Mouse (Mus musculus) spleen, embryonic (tissue): ENCODE data around the gene Cyp2a12.
"Not testable (repeated sequence)": the region's sequence is repeated elsewhere in the genome, so short reads cannot be mapped to it uniquely, and the experiment has no call there.

Experiments
- CTCF ChIA-PET: fragments of 350-600 bp; sonication (Branson Sonifier 250); formaldehyde crosslinking; loops from one replicate; lab custom pipeline; 2022; lab: Charles Lee

Cyp2a12 gene

GRCm38 (mm10) chr7:27028789-27029188 lies at the start of gene Cyp2a12:
Cyp2a12 (plus strand) TSS chr7:27029081.
- CTCF ChIA-PET: no interaction called here

GRCm38 (mm10) chr7:26981464-26981863 lies 47.4 kb upstream of the Cyp2a12 start:
- CTCF ChIA-PET: not testable (repeated sequence)

DNA sequence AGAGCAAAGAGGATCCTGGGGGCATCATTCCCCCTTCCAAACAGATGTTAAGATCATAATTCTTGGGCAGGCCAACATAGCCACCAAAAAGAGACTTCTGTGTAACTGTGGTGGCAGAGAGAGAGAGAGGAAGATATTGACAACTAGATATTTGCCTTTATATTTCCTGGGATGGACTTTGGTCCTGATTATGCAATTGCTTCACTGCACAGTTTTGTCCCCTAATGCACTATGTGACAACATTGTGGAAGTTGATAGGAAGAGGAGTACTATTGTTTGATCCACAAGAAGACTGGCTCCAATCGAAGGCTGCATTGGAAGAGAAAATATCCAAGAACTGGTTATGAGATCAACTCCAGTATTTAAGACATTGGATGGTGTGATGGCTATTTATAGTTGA lies 46.9 kb upstream of the Cyp2a12 start:
- CTCF ChIA-PET: not testable (repeated sequence)

GRCm38 (mm10) chr7:26982551-26982950 lies 46.3 kb upstream of the Cyp2a12 start:
- CTCF ChIA-PET: no interaction called here

- CTCF ChIA-PET: not testable (repeated sequence)
Measured at GRCm38 (mm10) chr7:26983151-26983550, 45.7 kb upstream of the Cyp2a12 start.

DNA sequence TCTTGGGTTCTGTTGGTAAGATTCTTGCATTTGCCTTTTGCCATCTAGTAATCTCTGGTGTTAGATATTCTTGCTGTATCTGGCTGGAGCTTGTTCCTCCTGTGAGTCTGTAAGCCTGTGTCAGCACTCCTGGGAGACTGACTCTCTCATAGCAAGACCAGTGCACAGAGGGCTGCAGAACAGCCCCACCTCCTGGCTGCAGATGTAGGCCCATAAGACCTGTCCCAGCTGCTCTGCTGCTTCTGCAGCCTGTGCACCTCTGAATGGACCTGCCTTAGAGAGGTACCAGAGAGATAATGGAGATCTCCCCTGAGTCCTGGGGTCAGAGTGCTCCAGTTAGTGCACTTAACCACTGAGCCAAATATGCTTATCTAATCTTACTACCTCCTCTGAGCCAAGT lies 2.3 kb upstream of the Cyp2a12 start:
- CTCF ChIA-PET: not testable (repeated sequence)

DNA sequence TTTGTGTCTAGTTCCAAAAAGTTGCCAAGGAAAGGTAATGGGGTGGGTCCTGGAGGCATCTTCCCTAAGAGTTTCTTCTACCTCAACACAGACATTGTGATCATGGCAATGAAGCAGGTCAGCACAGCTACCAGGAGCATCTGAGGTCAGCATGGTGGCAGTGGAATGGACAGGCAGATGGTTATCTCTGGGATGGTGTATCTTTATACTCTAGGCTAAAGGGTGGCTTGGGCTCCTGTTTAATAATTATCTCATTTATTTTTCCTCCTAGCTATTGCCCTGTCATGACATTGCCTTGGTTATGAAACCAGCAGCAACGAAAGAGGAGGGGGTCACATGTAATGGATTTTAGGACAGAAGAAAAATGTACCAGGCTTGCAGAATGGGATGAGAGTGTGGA lies 20.0 kb downstream of the Cyp2a12 start:
- CTCF ChIA-PET: interaction anchor here (0.5 kb wide), 1 partner anchor 286 kb away, joined by 9 read pairs; no protein-coding TSS in a partner anchor

- CTCF ChIA-PET: not testable (repeated sequence)
Measured at GRCm38 (mm10) chr7:27059333-27059732, 30.5 kb downstream of the Cyp2a12 start.

DNA sequence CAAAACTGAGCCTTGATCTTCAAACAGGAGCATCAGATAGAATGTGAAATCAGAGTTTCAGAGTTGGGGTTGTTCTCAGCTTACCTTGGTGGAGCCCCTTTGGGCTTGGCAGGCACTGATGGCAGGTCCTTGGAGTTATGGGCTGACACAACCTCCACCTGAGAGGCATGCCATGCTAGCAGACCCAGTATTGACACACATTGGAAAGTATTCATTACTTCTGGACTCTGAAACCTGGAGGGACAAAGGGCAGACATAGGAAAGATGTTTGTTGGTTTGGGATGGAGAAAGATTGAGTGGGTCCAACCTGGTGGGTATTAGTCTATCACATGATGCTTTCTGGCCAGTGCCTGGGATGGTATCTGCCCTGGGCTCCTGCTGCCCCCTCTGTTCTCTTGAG lies 31.0 kb downstream of the Cyp2a12 start:
- CTCF ChIA-PET: not testable (repeated sequence)

DNA sequence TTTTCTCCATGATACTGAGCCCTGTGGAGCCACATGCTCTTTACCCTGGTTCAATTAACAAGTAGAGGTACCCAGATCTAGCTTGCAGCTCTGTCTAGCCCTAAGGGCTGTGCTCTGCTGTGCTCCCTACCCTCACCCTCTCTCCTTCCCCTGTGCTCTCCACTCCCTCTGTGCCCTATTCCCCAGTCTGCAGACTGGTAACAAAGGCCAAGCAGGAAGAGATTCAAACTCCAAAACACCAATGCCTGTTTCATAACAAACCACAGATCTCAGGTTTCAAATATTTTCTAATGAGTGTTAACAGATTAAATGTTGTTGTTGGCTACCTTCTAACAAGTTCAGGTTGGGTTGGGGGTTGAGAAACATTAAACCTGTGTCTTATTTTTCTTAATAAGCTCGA lies 49.8 kb downstream of the Cyp2a12 start:
- CTCF ChIA-PET: no interaction called here

- CTCF ChIA-PET: no interaction called here
Measured at GRCm38 (mm10) chr7:27081625-27082024, 52.7 kb downstream of the Cyp2a12 start.
